Mouse (Mus musculus) small intestine, adult 2 months (tissue): Measurements from ENCODE around the gene Cited2.

Source experiments
- CTCF ChIP-seq: fragments of 200-500 bp; IDR thresholded peaks from 2 replicates; pipeline ENCODE4 v1.5.1; 2012; ENCODE audit warnings: low read depth, mild to moderate bottlenecking, control low read depth, inconsistent platforms, low read length, moderate library complexity, mixed read lengths; ENCODE audit not compliant: insufficient replicate concordance, insufficient read length; ENCODE audit errors: extremely low read depth
- POLR2A ChIP-seq: fragments of 200-500 bp; IDR thresholded peaks from 2 replicates; pipeline ENCODE4 v1.6.1; 2012; ENCODE audit warnings: low read depth, mild to moderate bottlenecking, control low read depth, inconsistent platforms, low read length, moderate library complexity

DNA sequence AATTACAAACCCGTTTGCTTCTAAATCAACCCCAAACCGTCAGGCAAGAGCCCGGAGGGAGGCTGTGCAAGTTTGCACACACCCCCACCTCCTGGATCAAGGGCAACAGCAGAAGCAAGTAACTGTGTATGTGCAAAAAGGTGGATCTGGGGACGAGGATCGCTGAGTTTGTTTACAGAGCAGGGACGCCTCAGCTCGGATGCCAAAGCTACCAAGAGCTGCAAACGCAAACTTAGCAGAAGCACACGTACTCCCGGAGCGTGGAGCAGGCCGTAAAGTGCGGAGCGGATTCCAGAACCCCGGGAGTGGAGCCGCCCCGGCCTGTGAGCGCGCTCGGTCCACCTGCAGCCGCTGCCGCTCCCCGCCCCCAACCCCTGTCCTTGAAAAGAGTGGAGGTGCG, 860 bp upstream of the Cited2 start:
- TF ChIP-seq CTCF (no peak), POLR2A (peak; percentile 58; the same call in 1 of the 2 replicates)
